Mouse (Mus musculus) lung, adult 2 months (tissue): ENCODE measurements around the gene Bivm.

ENCODE experiments used
- CTCF ChIP-seq: fragments of 200-500 bp; IDR thresholded peaks from 2 replicates; pipeline ENCODE4 v1.5.1; 2011; ENCODE audit warnings: mild to moderate bottlenecking, low read length, control low read depth; ENCODE audit not compliant: insufficient read depth
- POLR2A ChIP-seq: fragments of 200-500 bp; IDR thresholded peaks from 2 replicates; pipeline ENCODE4 v1.6.1; 2011; ENCODE audit warnings: low read depth, mild to moderate bottlenecking, control low read depth, low read length, borderline replicate concordance; ENCODE audit errors: extremely low read depth

DNA sequence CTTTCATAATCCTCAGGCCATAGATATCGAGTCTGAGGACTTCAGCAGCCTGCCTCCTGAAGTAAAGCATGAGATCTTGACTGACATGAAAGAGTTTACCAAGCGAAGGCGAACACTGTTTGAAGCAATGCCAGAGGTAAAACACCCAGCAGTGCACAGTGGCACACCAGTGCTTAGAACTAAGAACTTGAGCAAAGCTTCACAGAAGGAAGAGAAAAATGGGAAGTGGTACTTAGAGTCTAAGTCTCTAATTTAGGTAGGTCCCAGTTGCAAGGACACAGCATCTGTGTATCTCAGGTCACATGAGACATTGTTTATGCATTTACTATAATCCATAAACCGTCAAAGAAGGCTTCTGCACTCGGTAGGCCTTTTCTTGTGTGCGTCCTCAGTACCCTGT is 43.1 kb downstream of the Bivm start:
- TF ChIP-seq CTCF = no peak
- TF ChIP-seq POLR2A = no peak
